Mouse (Mus musculus) CH12.LX (cell line): ENCODE results near the gene Ube4b. TPM values are rescaled to one million over a fixed set of nuclear protein-coding genes. Genes with fewer than 3 reads are reported as not detected.

Experiments used
- DNase-seq: peaks from one replicate; pipeline ENCODE4 v3.0.0-alpha.2; 2013; ENCODE audit errors: extremely low read depth
- H3K27ac ChIP-seq: 2 replicates; pipeline ENCODE4 v1.5.1; 2012; ENCODE audit warnings: low read depth, mild to moderate bottlenecking, control low read depth, moderate library complexity; ENCODE audit not compliant: insufficient read depth
- H3K27me3 ChIP-seq: replicated peaks from 2 replicates; pipeline ENCODE3; 2012; ENCODE audit warnings: inconsistent platforms
- H3K36me3 ChIP-seq, 2 experiments: replicated peaks in 1 of 2; 2 replicates each; pipeline versions ENCODE3 to v1.6.1; 2012; ENCODE audit warnings: inconsistent platforms in 1 of 2, low read length in 1 of 2, mild to moderate bottlenecking in 1 of 2, mixed read lengths in 1 of 2, moderate library complexity in 1 of 2; ENCODE audit not compliant: control insufficient read depth in 1 of 2, insufficient read depth in 1 of 2
- H3K4me1 ChIP-seq, 2 experiments: 2 replicates each; pipeline ENCODE4 v1.6.1; 2012; ENCODE audit warnings: inconsistent platforms in 1 of 2, moderate library complexity in 1 of 2; ENCODE audit not compliant: insufficient read depth in 2 of 2, control insufficient read depth in 1 of 2
- H3K4me2 ChIP-seq: 2 replicates; pipeline ENCODE4 v1.6.1; 2012; ENCODE audit warnings: low read depth, mild to moderate bottlenecking, control low read depth; ENCODE audit not compliant: poor library complexity, insufficient read depth, severe bottlenecking
- H3K4me3 ChIP-seq, 3 experiments: fragments of 150-350 bp in 1 of 3; sonication (generic) in 1 of 3; replicated peaks in 1 of 3; 2 replicates each; pipeline versions ENCODE3 to v1.5.1; 2011 to 2012; ENCODE audit warnings: low read depth in 2 of 3, low read length in 2 of 3, mild to moderate bottlenecking in 2 of 3, moderate library complexity in 2 of 3, control low read depth in 1 of 3, improper control_type of control experiment in 1 of 3, inconsistent platforms in 1 of 3, mixed read lengths in 1 of 3; ENCODE audit not compliant: poor library complexity in 1 of 3
- H3K79me2 ChIP-seq: replicated peaks from 2 replicates; pipeline ENCODE4 v1.6.1; 2012; ENCODE audit warnings: mild to moderate bottlenecking, moderate library complexity; ENCODE audit not compliant: control insufficient read depth, poor library complexity, insufficient read depth, severe bottlenecking; ENCODE audit errors: extremely low read depth
- H3K9ac ChIP-seq: 2 replicates; pipeline ENCODE4 v1.6.1; 2012; ENCODE audit warnings: low read depth, mild to moderate bottlenecking, control low read depth, moderate library complexity; ENCODE audit not compliant: insufficient read depth
- H3K9me3 ChIP-seq: replicated peaks from 2 replicates; pipeline ENCODE3; 2012; ENCODE audit warnings: low read length, inconsistent platforms, mixed read lengths
- CHD1 ChIP-seq: IDR thresholded peaks from 2 replicates; pipeline ENCODE4 v1.6.1; 2012; ENCODE audit warnings: low read depth, low read length, improper control_type of control experiment, inconsistent platforms
- ELF1 ChIP-seq: IDR thresholded peaks from 2 replicates; pipeline ENCODE4 v1.6.1; 2014; ENCODE audit warnings: low read depth, mild to moderate bottlenecking, inconsistent platforms, low read length, improper control_type of control experiment
- EP300 ChIP-seq: IDR thresholded peaks from 2 replicates; pipeline ENCODE4 v1.6.1; 2011; ENCODE audit warnings: low read length, improper control_type of control experiment
- ETS1 ChIP-seq: conservative IDR thresholded peaks from 2 replicates; pipeline ENCODE4 v1.6.1; 2012; ENCODE audit warnings: low read depth, mild to moderate bottlenecking, inconsistent platforms, low read length, improper control_type of control experiment, moderate library complexity
- GABPA ChIP-seq: IDR thresholded peaks from 2 replicates; pipeline ENCODE4 v1.6.1; 2012; ENCODE audit warnings: low read depth, low read length, improper control_type of control experiment, inconsistent platforms; ENCODE audit not compliant: insufficient replicate concordance
- IRF4 ChIP-seq: IDR thresholded peaks from 2 replicates; pipeline ENCODE4 v1.6.1; 2014; ENCODE audit warnings: low read depth, mild to moderate bottlenecking, inconsistent platforms, low read length, improper control_type of control experiment
- JUND ChIP-seq: conservative IDR thresholded peaks from 2 replicates; pipeline ENCODE4 v1.6.1; 2011; ENCODE audit warnings: low read depth, low read length, improper control_type of control experiment
- MAFK ChIP-seq: IDR thresholded peaks from 2 replicates; pipeline ENCODE4 v1.6.1; 2011; ENCODE audit warnings: low read length, improper control_type of control experiment; ENCODE audit not compliant: insufficient replicate concordance
- MYC ChIP-seq: IDR thresholded peaks from 2 replicates; pipeline ENCODE4 v1.6.1; 2011; ENCODE audit warnings: low read depth, mild to moderate bottlenecking, improper control_type of control experiment, low read length
- POLR2A ChIP-seq: IDR thresholded peaks from 2 replicates; pipeline ENCODE4 v1.6.1; 2011; ENCODE audit warnings: low read depth, mild to moderate bottlenecking, improper control_type of control experiment, low read length
- POLR2AphosphoS2 ChIP-seq: IDR thresholded peaks from 2 replicates; pipeline ENCODE4 v1.6.1; 2011; ENCODE audit warnings: low read depth, low read length, improper control_type of control experiment
- RAD21 ChIP-seq: IDR thresholded peaks from 2 replicates; pipeline ENCODE4 v1.6.1; 2011; ENCODE audit warnings: low read depth, mild to moderate bottlenecking, low read length, improper control_type of control experiment, moderate library complexity
- RCOR1 ChIP-seq: conservative IDR thresholded peaks from 2 replicates; pipeline ENCODE4 v1.6.1; 2012; ENCODE audit warnings: low read depth, mild to moderate bottlenecking, inconsistent platforms, low read length, improper control_type of control experiment
- USF1 ChIP-seq: IDR thresholded peaks from 2 replicates; pipeline ENCODE4 v1.6.1; 2014; ENCODE audit warnings: low read depth, mild to moderate bottlenecking, inconsistent platforms, low read length, improper control_type of control experiment
- USF2 ChIP-seq: conservative IDR thresholded peaks from 2 replicates; pipeline ENCODE4 v1.6.1; 2011; ENCODE audit warnings: low read depth, low read length, improper control_type of control experiment
- ZC3H11A ChIP-seq: IDR thresholded peaks from 2 replicates; pipeline ENCODE4 v1.6.1; 2012; ENCODE audit warnings: low read depth, mild to moderate bottlenecking, inconsistent platforms, low read length, improper control_type of control experiment
- dilution Hi-C: fragments of 300-500 bp; cut with MboI; formaldehyde crosslinking; loops from 2 replicates; pipeline ENCODE4 v1.14.3; 2020; ENCODE audit warnings: low sequenced_read_pairs; ENCODE audit not compliant: extremely low pct_unique_long_range_greater_than_20kb, extremely low pct_ligation_motif_present
- in situ Hi-C: fragments of 300-500 bp; cut with MboI; formaldehyde crosslinking; loops from 3 replicates; pipeline ENCODE4 v1.14.3; 2019; ENCODE audit warnings: low sequenced_read_pairs, low pct_ligation_motif_present, low pct_unique_long_range_greater_than_20kb, mixed read lengths
- polyA plus RNA-seq: library from polyadenylated mRNA; unstranded; fragments of >175 nt; gene quantifications from 2 replicates; pipeline ENCODE4 v1.2.1, GENCODE M21; 2012; ENCODE audit warnings: low read depth; ENCODE audit not compliant: insufficient read length
- total RNA-seq, 2 experiments: library from RNA; depleted of rRNA; stranded (reverse); fragments of 300-350 nt in 1 of 2; fragments of >200 nt in 1 of 2; gene quantifications; 2 replicates each; pipeline ENCODE4 v1.2.3; 2012 to 2014

Gene Ube4b
- total and polyA plus RNA-seq, 3 experiments: 13.1 to 60.0 (median 41.6) TPM

DNA sequence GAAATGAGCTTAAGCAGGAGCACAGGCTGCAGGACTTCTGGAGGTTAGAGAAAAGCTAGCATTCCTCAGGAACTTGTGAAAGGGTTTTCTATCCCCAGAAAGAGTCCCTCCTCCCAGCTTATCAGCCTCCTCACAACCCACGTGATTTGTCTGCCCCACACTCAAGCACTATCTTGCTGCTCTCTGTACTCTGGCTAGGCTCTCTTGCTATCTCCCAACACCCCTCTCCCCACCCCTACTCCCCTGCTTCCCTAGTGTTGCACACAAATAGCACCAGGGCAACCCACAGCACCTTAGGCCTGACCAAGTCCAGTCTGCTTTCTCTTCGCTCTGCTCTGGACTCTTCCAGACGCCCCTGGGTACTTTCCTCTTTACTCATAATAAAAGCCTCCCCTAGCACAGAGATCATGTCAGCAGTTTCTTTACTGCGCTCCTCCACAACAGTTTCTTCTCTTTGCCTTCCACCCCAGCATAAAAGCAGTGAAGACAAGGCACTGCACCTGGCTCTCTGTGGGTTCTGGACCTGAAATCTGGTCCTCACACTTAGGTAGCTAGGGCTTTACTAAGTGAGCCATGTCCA, 27.1 kb downstream of the Ube4b start (continued):
- TF ChIP-seq USF1 (peak; percentile 45), ELF1 (no peak), POLR2AphosphoS2 (no peak), RCOR1 (no peak), POLR2A (no peak), ETS1 (peak; percentile 25; the same call in 1 of the 2 replicates), JUND (no peak), GABPA (no peak)

DNA sequence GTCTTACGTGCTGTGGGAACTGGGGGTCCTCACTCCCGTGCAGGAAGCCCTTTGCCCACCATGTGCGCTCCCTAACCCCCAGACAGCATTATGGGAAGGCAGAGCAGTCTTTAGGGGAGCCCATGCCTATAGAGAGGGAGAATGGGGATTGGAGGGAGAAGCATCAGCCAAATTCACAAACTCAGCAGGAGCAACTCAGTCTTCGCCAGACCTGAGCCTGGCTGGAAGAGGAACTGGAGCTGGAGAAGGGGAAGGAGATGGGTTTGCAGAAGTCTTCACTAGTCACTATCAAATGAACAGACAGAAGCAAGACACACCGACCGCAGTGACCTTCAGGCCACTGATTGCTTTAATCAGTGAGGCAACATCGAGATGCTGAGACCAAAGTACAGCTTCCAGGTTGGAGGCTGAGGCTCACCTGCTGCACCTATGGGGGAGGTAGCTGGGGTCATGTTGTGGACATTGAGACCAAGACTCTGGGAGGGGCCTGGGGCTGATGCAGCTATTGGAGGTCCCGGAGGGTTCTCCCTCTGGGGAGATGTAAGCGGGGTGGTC, 28.3 kb downstream of the Ube4b start:
- Histone ChIP-seq H3K79me2 (peaks cover 42% of the 10 kb centered on the region), H3K9me3 (no peaks in the 10 kb centered on the region), H3K4me2 (no peak overlapping the region), H3K36me3 (peaks cover 27 to 57% of the 10 kb centered on the region in 2 experiments), H3K4me3 (no peak overlapping the region), H3K27ac (no peak overlapping the region), H3K9ac (no peak overlapping the region), H3K4me1 (peaks cover 25 to 64% of the 10 kb centered on the region in 2 experiments), H3K27me3 (no peaks in the 10 kb centered on the region)
- no peak for DNase-seq
- in situ Hi-C loops: no loop called here
- dilution Hi-C loops: no loop called here
- no peak for TF ChIP-seq IRF4
- TF ChIP-seq POLR2A: no peak
- TF ChIP-seq MAFK: no peak
- TF ChIP-seq ZC3H11A: no peak
- no peak for TF ChIP-seq RAD21

DNA sequence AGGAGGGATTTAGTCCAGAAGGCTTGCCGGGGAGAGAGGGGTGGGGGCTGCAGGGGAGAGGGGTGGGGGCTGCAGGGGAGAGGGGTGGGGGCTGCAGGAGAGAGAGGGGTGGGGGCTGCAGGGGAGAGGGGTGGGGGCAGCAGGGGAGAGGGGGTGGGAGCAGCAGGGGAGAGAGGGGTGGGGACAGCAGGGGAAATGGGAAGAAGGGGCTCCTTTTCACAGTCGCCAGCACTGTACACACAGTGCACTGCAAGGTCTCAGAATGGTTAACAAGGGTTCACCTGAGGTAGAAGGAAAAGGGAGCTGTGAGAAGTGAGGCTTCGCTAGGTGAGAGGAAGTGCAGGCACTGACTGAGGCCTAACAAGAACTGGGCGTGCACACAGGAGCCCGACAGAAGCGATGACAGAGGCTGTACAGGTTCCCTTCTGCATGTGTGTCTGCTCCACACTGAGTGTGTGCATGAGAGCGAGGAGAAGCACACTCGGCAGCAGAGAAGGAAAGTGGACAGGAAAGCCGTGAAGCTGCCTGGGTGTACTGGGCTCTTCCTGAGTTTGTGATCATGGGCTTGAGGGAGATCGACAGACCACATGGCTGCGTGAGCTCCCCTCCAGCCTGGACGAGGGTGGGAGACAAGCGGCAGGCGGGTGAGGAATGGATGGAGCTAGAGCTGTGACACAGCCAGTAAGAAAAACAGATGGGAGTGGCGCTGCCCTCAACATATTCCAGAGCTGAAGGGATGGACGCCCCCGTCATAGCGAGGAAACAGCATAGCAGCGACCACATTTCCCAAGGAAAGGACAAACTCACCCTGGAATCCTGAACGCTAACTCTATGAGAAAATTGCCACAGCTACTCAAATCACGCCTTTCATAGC, 29.9 kb downstream of the Ube4b start:
- Histone ChIP-seq H3K9ac (no peak overlapping the region), H3K27me3 (no peaks in the 10 kb centered on the region), H3K27ac (no peak overlapping the region), H3K79me2 (peaks cover 32% of the 10 kb centered on the region), H3K36me3 (peaks cover 36 to 73% of the 10 kb centered on the region in 2 experiments)
- DNase-seq: no peak
- in situ Hi-C loops: no loop called here
- TF ChIP-seq JUND (no peak), CHD1 (no peak), ETS1 (no peak), EP300 (no peak), GABPA (no peak), USF2 (no peak), MYC (no peak)
- TF ChIP-seq, all 38 proteins: peak for 0
- H3K4me3 ChIP-seq: no peak overlapping the region
- peaks cover 21 to 65% of the 10 kb centered on the region in 2 experiments for H3K4me1 ChIP-seq
- H3K9me3 ChIP-seq: no peaks in the 10 kb centered on the region
- H3K4me2 ChIP-seq: no peak overlapping the region
- dilution Hi-C loops: no loop called here
